Mouse (Mus musculus) testis, adult 2 months (tissue): ENCODE results near the gene Pax6.

Source experiments
- CTCF ChIP-seq: fragments of 200-500 bp; IDR thresholded peaks from 2 replicates; pipeline ENCODE4 v1.5.1; 2012; ENCODE audit warnings: low read depth, mild to moderate bottlenecking, inconsistent platforms, low read length, moderate library complexity; ENCODE audit not compliant: control insufficient read depth, insufficient read depth, insufficient replicate concordance
- POLR2A ChIP-seq: fragments of 200-500 bp; IDR thresholded peaks from 2 replicates; pipeline ENCODE4 v1.6.1; 2012; ENCODE audit warnings: low read depth, mild to moderate bottlenecking, inconsistent platforms, low read length, moderate library complexity; ENCODE audit not compliant: control insufficient read depth

GRCm38 (mm10) chr2:105677434-105678105, 8.9 kb downstream of the Pax6 start:
- TF ChIP-seq CTCF (no peak), POLR2A (no peak)
